Mouse (Mus musculus) ES-E14 (cell line): ENCODE results near the gene Slc5a10. TPM values are rescaled to one million over a fixed set of nuclear protein-coding genes. Genes with fewer than 3 reads are reported as not detected.

ENCODE experiments used
- DNase-seq: peaks from one replicate; pipeline ENCODE4 v3.0.0-alpha.2; 2013; ENCODE audit warnings: low read depth, low spot score
- H3K27ac ChIP-seq: 2 replicates; pipeline ENCODE4 v1.5.1; 2012; ENCODE audit warnings: low read depth, mild to moderate bottlenecking, low read length, moderate library complexity, mixed read lengths; ENCODE audit not compliant: poor library complexity, insufficient read depth, severe bottlenecking
- H3K36me3 ChIP-seq: 2 replicates; pipeline ENCODE4 v1.6.1; 2012; ENCODE audit warnings: mild to moderate bottlenecking, low read length, moderate library complexity, mixed read lengths; ENCODE audit not compliant: control insufficient read depth, poor library complexity, insufficient read depth, severe bottlenecking
- H3K4me1 ChIP-seq, 2 experiments: fragments of 150-350 bp in 1 of 2; sonication (generic) in 1 of 2; 2 replicates each; pipeline ENCODE4 v1.6.1; 2012; ENCODE audit warnings: low read length in 2 of 2, mild to moderate bottlenecking in 1 of 2, mixed read lengths in 1 of 2; ENCODE audit not compliant: control insufficient read depth in 2 of 2, insufficient read depth in 2 of 2, poor library complexity in 1 of 2
- H3K4me3 ChIP-seq, 2 experiments: fragments of 150-350 bp in 1 of 2; sonication (generic) in 1 of 2; 2 replicates each; pipeline ENCODE4 v1.5.1; 2012; ENCODE audit warnings: low read length in 2 of 2, low read depth in 1 of 2, mild to moderate bottlenecking in 1 of 2, mixed read lengths in 1 of 2; ENCODE audit not compliant: insufficient read depth in 1 of 2, poor library complexity in 1 of 2, severe bottlenecking in 1 of 2
- H3K9ac ChIP-seq: 2 replicates; pipeline ENCODE4 v1.6.1; 2012; ENCODE audit warnings: low read depth, mild to moderate bottlenecking, low read length, mixed read lengths; ENCODE audit not compliant: poor library complexity, insufficient read depth, severe bottlenecking
- H3K9me3 ChIP-seq: fragments of 150-350 bp; sonication (generic); 2 replicates; pipeline ENCODE4 v1.6.1; 2012; ENCODE audit warnings: low read depth, mild to moderate bottlenecking, low read length; ENCODE audit not compliant: control insufficient read depth, insufficient read depth
- CHD2 ChIP-seq: IDR thresholded peaks from 2 replicates; pipeline ENCODE4 v1.6.1; 2014; ENCODE audit warnings: mild to moderate bottlenecking, low read depth, low read length, inconsistent platforms
- HCFC1 ChIP-seq: IDR thresholded peaks from 2 replicates; pipeline ENCODE4 v1.6.1; 2012; ENCODE audit warnings: low read length, inconsistent platforms, borderline replicate concordance; ENCODE audit not compliant: insufficient read depth
- MAFK ChIP-seq: IDR thresholded peaks from 2 replicates; pipeline ENCODE4 v1.6.1; 2014; ENCODE audit warnings: mild to moderate bottlenecking, low read depth, low read length, inconsistent platforms; ENCODE audit not compliant: insufficient read depth
- ZC3H11A ChIP-seq: IDR thresholded peaks from 2 replicates; pipeline ENCODE4 v1.6.1; 2012; ENCODE audit warnings: low read depth, mild to moderate bottlenecking, inconsistent platforms, low read length, borderline replicate concordance
- ZNF384 ChIP-seq: IDR thresholded peaks from 2 replicates; pipeline ENCODE4 v1.6.1; 2012; ENCODE audit warnings: low read depth, low read length, inconsistent platforms
- in situ Hi-C, 2 experiments: fragments of 600-800 bp; cut with MboI; formaldehyde crosslinking; loops; one replicate each; pipeline ENCODE4 v1.15.1; 2025; ENCODE audit warnings: low sequenced_read_pairs in 2 of 2, inconsistent platforms in 1 of 2; ENCODE audit not compliant: unreplicated experiment in 2 of 2
- total RNA-seq: library from RNA; depleted of rRNA; stranded (reverse); fragments of 300-350 nt; gene quantifications from 2 replicates; pipeline ENCODE4 v1.2.3, GENCODE M21; 2012

Slc5a10 gene
- total RNA-seq, 1 experiment: 0.45 TPM

GRCm38 (mm10) chr11:61673686-61674085 lies 46.9 kb downstream of the Slc5a10 start:
- Histone ChIP-seq H3K4me1 (peaks cover 4 to 20% of the 10 kb centered on the region in 2 experiments; a peak in 3 of 4 replicates), H3K4me3 (no peak overlapping the region), H3K9ac (no peak overlapping the region), H3K27ac (no peak overlapping the region), H3K9me3 (no peaks in the 10 kb centered on the region), H3K36me3 (no peaks in the 10 kb centered on the region)
- no peak for TF ChIP-seq MAFK
- TF ChIP-seq ZNF384: no peak
- TF ChIP-seq HCFC1: no peak
- no peak for TF ChIP-seq ZC3H11A
- no peak for TF ChIP-seq CHD2
- in situ Hi-C loops: no loop called here
- DNase-seq: no peak

GRCm38 (mm10) chr11:61671781-61672383 lies 48.7 kb downstream of the Slc5a10 start:
- in situ Hi-C loops: no loop called here
- H3K9ac ChIP-seq: peak overlapping the region; percentile 69
- TF ChIP-seq ZC3H11A: no peak
- TF ChIP-seq ZNF384: no peak
- TF ChIP-seq HCFC1: no peak
- TF ChIP-seq CHD2: no peak
- TF ChIP-seq MAFK: no peak
- DNase-seq: no peak
- H3K36me3 ChIP-seq: no peaks in the 10 kb centered on the region
- peaks cover 4 to 22% of the 10 kb centered on the region in 2 experiments; a peak in 3 of 4 replicates for H3K4me1 ChIP-seq
- H3K4me3 ChIP-seq: peak overlapping the region; percentile 56 to 70
- no peak overlapping the region for H3K27ac ChIP-seq
- no peaks in the 10 kb centered on the region for H3K9me3 ChIP-seq

DNA sequence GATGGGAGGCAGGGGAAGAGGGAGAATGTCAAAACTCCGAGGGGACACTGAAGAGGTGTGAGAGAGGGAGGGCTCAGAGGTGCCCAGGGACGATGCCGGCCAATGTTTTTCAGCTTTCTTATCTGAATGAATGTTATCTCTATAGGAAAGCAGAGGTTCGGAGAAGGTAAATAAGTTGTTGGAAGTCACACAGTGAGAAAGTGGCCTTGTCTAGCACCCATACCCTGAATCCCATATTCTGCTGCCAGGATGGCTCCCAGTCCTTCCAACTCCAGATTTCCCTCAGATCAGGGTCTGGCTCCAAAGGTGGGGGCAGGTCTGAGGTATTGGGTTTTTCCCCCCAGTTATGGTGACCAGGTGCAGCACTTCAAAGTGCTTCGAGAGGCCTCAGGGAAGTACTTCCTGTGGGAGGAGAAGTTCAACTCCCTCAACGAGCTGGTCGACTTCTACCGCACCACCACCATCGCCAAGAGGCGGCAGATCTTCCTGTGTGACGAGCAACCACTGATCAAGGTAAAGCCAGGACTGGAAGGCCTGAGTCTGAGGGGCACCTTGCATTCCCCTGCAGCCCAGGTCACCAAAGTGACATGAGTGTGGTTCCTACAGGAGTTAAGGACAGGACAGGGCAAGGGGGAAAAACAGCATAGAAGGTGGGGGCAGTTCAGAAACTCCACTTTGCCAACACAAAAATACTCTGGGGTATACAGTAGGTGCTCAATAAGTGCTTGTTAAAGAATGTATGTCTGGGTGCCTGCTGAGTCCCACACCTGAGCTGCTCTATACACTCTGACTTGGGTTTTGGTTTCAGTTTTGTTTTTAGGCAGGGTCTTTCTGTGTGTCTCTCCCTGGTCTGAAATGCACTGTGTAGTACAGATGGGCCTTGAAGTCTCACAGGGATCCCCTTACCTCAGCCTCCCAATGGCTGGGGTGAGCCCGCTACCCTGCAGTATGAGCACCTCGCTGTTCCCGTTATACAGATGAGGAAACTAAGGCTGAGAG lies 50.8 kb downstream of the Slc5a10 start:
- Histone ChIP-seq H3K9me3 (no peaks in the 10 kb centered on the region), H3K4me1 (peaks cover 0 to 11% of the 10 kb centered on the region in 2 experiments; a peak in 1 of 4 replicates), H3K9ac (no peak overlapping the region), H3K27ac (no peak overlapping the region), H3K4me3 (no peak overlapping the region), H3K36me3 (no peaks in the 10 kb centered on the region)
- TF ChIP-seq ZNF384: no peak
- TF ChIP-seq MAFK: no peak
- TF ChIP-seq HCFC1: no peak
- TF ChIP-seq CHD2: no peak
- no peak for DNase-seq
- in situ Hi-C loops: no loop called here

GRCm38 (mm10) chr11:61667782-61668181 lies 52.8 kb downstream of the Slc5a10 start:
- Histone ChIP-seq H3K4me1 (peaks cover 0 to 4% of the 10 kb centered on the region in 2 experiments; a peak in 1 of 4 replicates), H3K4me3 (no peak overlapping the region), H3K9me3 (no peaks in the 10 kb centered on the region), H3K27ac (no peak overlapping the region), H3K9ac (no peak overlapping the region), H3K36me3 (no peaks in the 10 kb centered on the region)
- TF ChIP-seq ZC3H11A (no peak), ZNF384 (no peak), CHD2 (no peak), MAFK (no peak), HCFC1 (no peak)
- in situ Hi-C loops: no loop called here
- DNase-seq: no peak
